Mouse (Mus musculus) intestine, embryonic 15.5 days (tissue): ENCODE measurements around the gene Cemip2. TPM values are rescaled to one million over a fixed set of nuclear protein-coding genes. Genes with fewer than 3 reads are reported as not detected.
A peak's percentile ranks its signal among the peaks of the same experiment; 100 is the strongest.

ENCODE experiments used
- ATAC-seq: fragments of 200-750 bp; cut with Nextera tagmentation; 2 replicates; pipeline ENCODE4 v1.8.0; 2017; ENCODE audit warnings: moderate TSS enrichment, moderate library complexity
- H3K27ac ChIP-seq: fragments of 300-500 bp; sonication (generic); 2 replicates; pipeline ENCODE4 v1.5.1; 2015; ENCODE audit warnings: mild to moderate bottlenecking, inconsistent platforms
- H3K27me3 ChIP-seq: fragments of 300-500 bp; sonication (generic); replicated peaks from 2 replicates; pipeline ENCODE4 v1.6.1; 2015; ENCODE audit warnings: inconsistent platforms
- H3K36me3 ChIP-seq: fragments of 300-500 bp; sonication (generic); 2 replicates; pipeline ENCODE4 v1.6.1; 2015; ENCODE audit warnings: inconsistent platforms
- H3K4me1 ChIP-seq: fragments of 300-500 bp; sonication (generic); replicated peaks from 2 replicates; pipeline ENCODE4 v1.6.1; 2015; ENCODE audit warnings: inconsistent platforms
- H3K4me2 ChIP-seq: fragments of 300-500 bp; sonication (generic); replicated peaks from 2 replicates; pipeline ENCODE4 v1.6.1; 2015; ENCODE audit warnings: mild to moderate bottlenecking, inconsistent platforms
- H3K4me3 ChIP-seq: fragments of 300-500 bp; sonication (generic); replicated peaks from 2 replicates; pipeline ENCODE4 v1.5.1; 2015; ENCODE audit warnings: inconsistent platforms
- H3K9ac ChIP-seq: fragments of 300-500 bp; sonication (generic); 2 replicates; pipeline ENCODE4 v1.6.1; 2015; ENCODE audit warnings: inconsistent platforms
- H3K9me3 ChIP-seq: fragments of 300-500 bp; sonication (generic); 2 replicates; pipeline ENCODE4 v1.6.1; 2016; ENCODE audit warnings: inconsistent platforms
- WGBS: fragments of 180-500 bp; shearing (Covaris S2); methylation state at CpG from one replicate; pipeline ENCODE4 v1.1.7; 2015; 5-methylcytosine and 5-hydroxymethylcytosine counted together
- polyA plus RNA-seq: library from polyadenylated mRNA; unstranded; fragments of >200 nt; fragmentation: Nextera tagmentation; extraction: Ambion mirVana; gene quantifications from 2 replicates; pipeline ENCODE4 v1.2.1, GENCODE M21; 2015

Cemip2 gene
- polyA plus RNA-seq, 1 experiment from 2014 or later = 12.0 TPM

GRCm38 (mm10) chr19:21761676-21762075 lies 16.5 kb upstream of the Cemip2 start:
- H3K4me1 ChIP-seq = no peaks in the 10 kb centered on the region
- H3K36me3 ChIP-seq = no peaks in the 10 kb centered on the region
- no peak for ATAC-seq
- H3K9me3 ChIP-seq = no peaks in the 10 kb centered on the region
- H3K27me3 ChIP-seq = no peaks in the 10 kb centered on the region
- H3K4me2 ChIP-seq = no peak overlapping the region
- no peak overlapping the region for H3K27ac ChIP-seq
- no peak overlapping the region for H3K4me3 ChIP-seq
- no peak overlapping the region for H3K9ac ChIP-seq

DNA sequence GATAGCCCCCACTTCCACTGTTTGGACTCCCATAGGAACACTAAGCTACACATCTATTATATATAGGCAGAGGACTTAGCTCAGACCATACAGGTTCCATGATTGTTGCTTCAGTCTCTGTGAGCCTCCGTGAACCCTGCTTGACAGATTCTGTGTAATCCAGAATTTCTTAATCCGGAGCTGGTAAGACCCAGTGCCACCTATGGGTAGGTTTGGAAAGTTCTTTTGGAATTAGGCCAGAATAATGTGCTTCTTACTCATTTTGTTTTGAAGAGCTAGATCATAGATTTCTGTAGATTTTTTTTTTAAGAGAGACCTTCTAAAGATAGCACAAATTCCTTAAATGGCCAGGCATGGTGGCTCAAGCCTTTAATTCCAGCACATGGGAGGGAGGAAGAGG lies 14.1 kb upstream of the Cemip2 start:
- H3K27me3 ChIP-seq = no peaks in the 10 kb centered on the region
- H3K27ac ChIP-seq = no peak overlapping the region
- no peak overlapping the region for H3K4me2 ChIP-seq
- WGBS = 81% methylated on average over 2 of the region's 2 CpGs
- no peaks in the 10 kb centered on the region for H3K4me1 ChIP-seq
- H3K9me3 ChIP-seq = no peaks in the 10 kb centered on the region
- H3K9ac ChIP-seq = no peak overlapping the region
- no peak overlapping the region for H3K4me3 ChIP-seq
- H3K36me3 ChIP-seq = no peaks in the 10 kb centered on the region
- ATAC-seq = no peak

- H3K4me3 ChIP-seq = no peak overlapping the region
- H3K4me1 ChIP-seq = no peaks in the 10 kb centered on the region
- no peaks in the 10 kb centered on the region for H3K36me3 ChIP-seq
- no peak for ATAC-seq
- H3K9me3 ChIP-seq = no peaks in the 10 kb centered on the region
- no peak overlapping the region for H3K27ac ChIP-seq
- no peak overlapping the region for H3K4me2 ChIP-seq
- no peak overlapping the region for H3K9ac ChIP-seq
- no peaks in the 10 kb centered on the region for H3K27me3 ChIP-seq
- WGBS = 77% methylated on average over 3 of the region's 3 CpGs
These were observed 13.4 kb upstream of the Cemip2 start for GRCm38 (mm10) chr19:21764738-21765137.

- Histone ChIP-seq H3K36me3 (no peaks in the 10 kb centered on the region), H3K27me3 (no peaks in the 10 kb centered on the region), H3K4me3 (no peak overlapping the region), H3K9ac (no peak overlapping the region), H3K9me3 (no peaks in the 10 kb centered on the region), H3K4me2 (no peak overlapping the region), H3K4me1 (no peaks in the 10 kb centered on the region), H3K27ac (no peak overlapping the region)
- ATAC-seq = 0 out of 2 replicates have a peak, but pooled peaks have one; percentile 12
- WGBS = 74% methylated on average over 8 of the region's 9 CpGs
These were observed 10.6 kb upstream of the Cemip2 start for GRCm38 (mm10) chr19:21767500-21768045.

DNA sequence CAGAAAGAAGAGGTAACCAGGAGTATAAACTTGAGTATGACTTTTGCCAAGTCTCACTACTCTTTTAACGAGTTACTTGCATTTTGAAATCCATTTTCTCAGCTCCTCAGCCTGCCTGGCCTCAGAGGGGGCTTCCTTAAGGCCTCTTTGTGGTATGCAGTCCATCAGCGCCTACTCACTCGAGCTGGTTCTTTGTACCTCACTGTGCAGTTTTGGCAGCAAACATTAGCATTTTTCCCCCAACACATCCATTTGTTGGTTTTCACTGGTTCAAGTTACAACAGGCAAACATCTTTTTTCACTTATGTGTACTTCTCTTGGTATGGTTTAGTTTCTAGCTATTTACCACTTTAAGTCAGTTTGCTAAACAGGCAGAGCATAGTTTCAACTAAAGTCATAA lies 8.3 kb upstream of the Cemip2 start:
- Histone ChIP-seq H3K9me3 (no peaks in the 10 kb centered on the region), H3K9ac (no peak overlapping the region), H3K27ac (no peak overlapping the region), H3K4me1 (no peaks in the 10 kb centered on the region), H3K4me3 (no peak overlapping the region), H3K4me2 (no peak overlapping the region), H3K27me3 (no peaks in the 10 kb centered on the region), H3K36me3 (no peaks in the 10 kb centered on the region)
- no peak for ATAC-seq
- 64% methylated on average over 3 of the region's 3 CpGs for WGBS

DNA sequence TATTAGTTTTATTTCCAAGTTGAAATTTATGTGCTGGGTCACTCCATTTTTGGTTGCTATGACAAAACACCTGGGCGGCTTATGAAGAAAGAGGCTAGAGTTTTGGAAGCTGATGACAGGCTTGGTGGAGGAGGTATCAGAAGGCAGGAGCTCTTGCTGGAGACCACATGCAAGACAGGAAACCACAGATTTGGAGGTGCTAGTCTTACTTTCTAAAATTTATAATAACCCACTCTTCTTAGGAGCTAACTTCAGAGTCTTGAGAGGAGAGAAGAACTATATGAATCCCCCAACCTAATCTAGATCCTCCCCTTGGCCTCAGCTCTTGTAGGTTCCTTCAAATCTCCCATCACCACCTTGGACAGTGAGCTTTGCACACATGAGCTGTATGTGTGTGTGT lies 6.6 kb upstream of the Cemip2 start:
- H3K4me3 ChIP-seq = no peak overlapping the region
- ATAC-seq = no peak
- H3K36me3 ChIP-seq = no peaks in the 10 kb centered on the region
- H3K9me3 ChIP-seq = no peaks in the 10 kb centered on the region
- H3K27ac ChIP-seq = no peak overlapping the region
- H3K4me2 ChIP-seq = no peak overlapping the region
- H3K27me3 ChIP-seq = no peaks in the 10 kb centered on the region
- WGBS = 90% methylated on average over 1 of the region's 1 CpGs
- no peaks in the 10 kb centered on the region for H3K4me1 ChIP-seq
- no peak overlapping the region for H3K9ac ChIP-seq

GRCm38 (mm10) chr19:21773621-21774020 lies 4.5 kb upstream of the Cemip2 start:
- H3K9ac ChIP-seq = no peak overlapping the region
- H3K27me3 ChIP-seq = no peaks in the 10 kb centered on the region
- H3K4me1 ChIP-seq = peaks cover 3% of the 10 kb centered on the region; the same call in 1 of the 2 replicates
- no peak overlapping the region for H3K27ac ChIP-seq
- 50% methylated on average over 6 of the region's 6 CpGs for WGBS
- no peaks in the 10 kb centered on the region for H3K36me3 ChIP-seq
- H3K4me3 ChIP-seq = no peak overlapping the region
- no peak overlapping the region for H3K4me2 ChIP-seq
- ATAC-seq = no peak
- H3K9me3 ChIP-seq = no peaks in the 10 kb centered on the region

DNA sequence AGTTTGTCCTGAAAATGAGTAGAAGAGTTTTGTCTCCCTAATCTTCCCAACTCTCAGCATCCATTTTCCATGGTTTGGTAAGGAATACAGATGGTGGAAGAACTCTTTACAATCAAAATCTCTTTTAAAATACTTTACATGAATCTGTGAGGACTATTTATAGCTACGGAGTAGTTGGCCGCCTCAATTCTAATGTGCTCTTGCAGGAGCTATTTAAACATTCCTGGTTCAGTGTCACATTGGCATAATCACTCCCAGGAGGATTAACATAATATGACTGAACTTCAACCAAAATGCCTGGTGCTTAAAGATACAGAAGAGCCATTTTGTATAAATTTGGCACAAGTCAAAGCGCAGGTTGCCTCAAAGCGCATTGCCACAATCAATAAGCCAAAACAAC lies 2.5 kb upstream of the Cemip2 start:
- Histone ChIP-seq H3K27me3 (no peaks in the 10 kb centered on the region), H3K27ac (no peak overlapping the region), H3K9me3 (no peaks in the 10 kb centered on the region), H3K4me1 (peaks cover 7% of the 10 kb centered on the region), H3K9ac (no peak overlapping the region), H3K36me3 (no peaks in the 10 kb centered on the region), H3K4me2 (no peak overlapping the region), H3K4me3 (no peak overlapping the region)
- no peak for ATAC-seq
- WGBS = 86% methylated on average over 4 of the region's 4 CpGs

DNA sequence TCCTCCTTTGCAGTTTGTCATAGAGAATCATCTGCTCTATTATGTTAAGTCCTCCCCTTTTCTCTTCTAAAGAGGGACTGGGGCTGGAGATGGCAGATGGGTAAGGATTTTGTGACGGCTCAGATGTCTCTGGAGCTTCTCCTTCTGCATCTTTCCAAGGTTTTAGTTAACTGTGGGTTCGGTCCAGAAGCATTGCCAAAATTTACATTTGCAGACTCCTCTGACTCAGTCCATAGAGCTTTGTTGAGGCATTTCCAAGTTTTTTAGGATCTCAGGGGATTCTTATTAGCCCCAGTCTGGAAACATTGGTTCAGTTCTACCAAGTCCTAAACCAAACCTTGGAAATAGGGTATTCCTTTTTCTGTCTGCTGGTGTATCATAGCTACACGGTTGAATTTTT lies 1.5 kb upstream of the Cemip2 start:
- ATAC-seq = no peak
- Histone ChIP-seq H3K4me2 (no peak overlapping the region), H3K9ac (no peak overlapping the region), H3K27ac (no peak overlapping the region), H3K4me3 (no peak overlapping the region), H3K4me1 (peaks cover 11% of the 10 kb centered on the region), H3K9me3 (no peaks in the 10 kb centered on the region), H3K36me3 (no peaks in the 10 kb centered on the region), H3K27me3 (no peaks in the 10 kb centered on the region)
- WGBS = 66% methylated on average over 3 of the region's 3 CpGs

DNA sequence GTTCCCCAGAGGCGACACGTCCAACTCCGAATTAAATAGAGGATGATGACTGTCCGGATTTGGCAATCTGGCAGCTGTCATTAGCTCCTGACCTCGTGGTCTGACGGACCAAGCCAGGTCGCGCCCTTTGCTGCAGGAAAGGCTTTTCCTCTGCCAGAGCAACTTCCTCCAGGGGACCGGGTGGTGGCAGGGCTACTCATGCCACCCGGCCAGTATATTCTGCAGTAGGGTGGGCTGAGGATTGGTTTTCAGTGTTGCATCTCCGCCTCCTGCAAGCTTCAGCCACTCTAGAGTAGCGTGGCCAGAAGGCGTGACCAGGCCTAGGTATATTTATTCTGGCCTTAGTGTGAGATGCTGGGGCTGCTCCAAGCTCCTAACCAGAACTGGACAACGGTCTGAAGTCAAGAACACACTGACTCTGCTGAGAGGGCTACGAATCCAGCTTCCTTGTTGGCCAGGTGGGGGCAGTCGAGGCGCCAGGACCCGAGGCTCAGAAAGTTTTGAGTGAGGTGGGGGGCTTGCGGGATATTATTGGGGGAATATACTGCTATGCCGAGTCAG lies 891 bp upstream of the Cemip2 start:
- ATAC-seq = no peak
- Histone ChIP-seq H3K4me2 (peak overlapping the region; percentile 75), H3K4me1 (peaks cover 11% of the 10 kb centered on the region), H3K9me3 (no peaks in the 10 kb centered on the region), H3K9ac (no peak overlapping the region), H3K27me3 (no peaks in the 10 kb centered on the region), H3K27ac (no peak overlapping the region), H3K4me3 (no peak overlapping the region), H3K36me3 (no peaks in the 10 kb centered on the region)
- 29% methylated on average over 20 of the region's 20 CpGs for WGBS

DNA sequence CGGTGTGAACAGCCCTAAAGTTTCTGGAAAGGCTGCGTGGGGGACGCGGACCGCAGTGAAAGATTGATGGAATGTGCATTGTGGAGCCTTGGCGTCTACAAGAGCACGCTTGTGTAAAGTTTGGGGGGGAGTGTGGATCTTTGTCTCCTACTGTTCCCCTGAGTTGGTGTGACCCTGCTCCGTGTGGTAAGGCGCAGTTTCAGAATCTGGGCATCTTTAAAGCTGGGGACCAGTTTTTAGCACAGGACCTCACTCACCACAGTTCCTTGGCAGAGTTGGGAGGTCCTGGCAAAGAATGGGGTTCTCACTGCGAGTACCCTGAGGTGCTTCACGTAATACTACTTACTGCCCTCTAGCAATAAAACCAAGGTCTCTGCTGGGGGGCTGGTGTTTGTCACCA lies 964 bp downstream of the Cemip2 start:
- Histone ChIP-seq H3K27ac (peak overlapping the region; percentile 94), H3K4me1 (peaks cover 12% of the 10 kb centered on the region), H3K27me3 (no peaks in the 10 kb centered on the region), H3K9me3 (no peaks in the 10 kb centered on the region), H3K4me3 (peak overlapping the region; percentile 80), H3K36me3 (no peaks in the 10 kb centered on the region), H3K9ac (peak overlapping the region; percentile 75), H3K4me2 (peak overlapping the region; percentile 75)
- 2% methylated on average over 11 of the region's 11 CpGs for WGBS
- no peak for ATAC-seq

GRCm38 (mm10) chr19:21780663-21781062 lies 2.5 kb downstream of the Cemip2 start:
- ATAC-seq = no peak
- Histone ChIP-seq H3K4me3 (no peak overlapping the region), H3K36me3 (no peaks in the 10 kb centered on the region), H3K9me3 (no peaks in the 10 kb centered on the region), H3K4me2 (no peak overlapping the region), H3K9ac (no peak overlapping the region), H3K4me1 (peaks cover 21% of the 10 kb centered on the region), H3K27ac (no peak overlapping the region), H3K27me3 (no peaks in the 10 kb centered on the region)
- WGBS = 57% methylated on average over 8 of the region's 8 CpGs

DNA sequence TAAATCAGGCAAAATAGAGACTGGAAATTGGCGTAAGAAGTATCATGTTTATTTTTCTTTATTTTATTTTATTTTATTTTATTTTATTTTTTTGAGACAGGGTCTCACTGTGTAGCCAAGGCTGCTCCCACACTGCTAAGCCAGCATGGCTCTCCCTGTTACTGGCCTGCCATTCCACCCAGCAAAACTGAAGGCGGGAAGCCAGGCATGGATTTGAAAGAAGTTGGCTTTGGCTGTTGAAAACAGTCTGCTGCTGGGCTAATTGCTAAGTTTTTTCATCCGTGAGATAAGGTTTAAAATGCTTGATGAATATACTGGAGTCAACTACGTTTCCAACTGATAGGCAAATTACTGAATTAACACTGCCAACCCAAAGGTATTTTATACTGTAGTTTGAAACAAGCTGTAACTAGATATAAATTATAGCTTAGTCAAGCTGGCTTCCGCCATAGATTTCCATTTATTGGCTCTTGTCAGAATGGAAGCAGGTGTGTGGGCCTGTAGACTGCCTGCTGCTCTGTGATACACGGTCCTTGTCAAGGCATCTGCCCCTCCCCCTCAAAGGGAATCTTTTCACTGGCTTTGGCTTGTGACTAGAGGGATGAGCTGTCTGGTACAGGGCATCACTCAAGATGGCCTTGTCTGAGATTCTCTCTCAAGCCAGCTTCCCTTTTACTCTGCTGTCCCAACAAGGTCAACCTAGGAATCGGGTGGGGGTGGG lies 3.1 kb downstream of the Cemip2 start:
- H3K27ac ChIP-seq = no peak overlapping the region
- H3K4me2 ChIP-seq = no peak overlapping the region
- H3K27me3 ChIP-seq = no peaks in the 10 kb centered on the region
- 71% methylated on average over 7 of the region's 7 CpGs for WGBS
- H3K9ac ChIP-seq = no peak overlapping the region
- no peak for ATAC-seq
- H3K9me3 ChIP-seq = no peaks in the 10 kb centered on the region
- H3K36me3 ChIP-seq = no peaks in the 10 kb centered on the region
- H3K4me1 ChIP-seq = peaks cover 21% of the 10 kb centered on the region
- H3K4me3 ChIP-seq = no peak overlapping the region
